Mouse (Mus musculus) urinary bladder, adult 2 months (tissue): ENCODE data around the gene Rnf135. TPM values are rescaled to one million over a fixed set of nuclear protein-coding genes. Genes with fewer than 3 reads are reported as not detected.
"Not testable (repeated sequence)": the region's sequence is repeated elsewhere in the genome, so short reads cannot be mapped to it uniquely, and the experiment has no call there.

Experiments
- DNase-seq: peaks from one replicate; pipeline ENCODE4 v3.0.0; 2022; ENCODE audit warnings: low spot score
- polyA plus RNA-seq: library from polyadenylated mRNA; depleted of rRNA; stranded (reverse); fragments of >200 nt; gene quantifications from 2 replicates; pipeline ENCODE4 v1.2.3, GENCODE M21; 2012

Gene Rnf135
- polyA plus RNA-seq, 1 experiment, result 10.8 TPM

DNA sequence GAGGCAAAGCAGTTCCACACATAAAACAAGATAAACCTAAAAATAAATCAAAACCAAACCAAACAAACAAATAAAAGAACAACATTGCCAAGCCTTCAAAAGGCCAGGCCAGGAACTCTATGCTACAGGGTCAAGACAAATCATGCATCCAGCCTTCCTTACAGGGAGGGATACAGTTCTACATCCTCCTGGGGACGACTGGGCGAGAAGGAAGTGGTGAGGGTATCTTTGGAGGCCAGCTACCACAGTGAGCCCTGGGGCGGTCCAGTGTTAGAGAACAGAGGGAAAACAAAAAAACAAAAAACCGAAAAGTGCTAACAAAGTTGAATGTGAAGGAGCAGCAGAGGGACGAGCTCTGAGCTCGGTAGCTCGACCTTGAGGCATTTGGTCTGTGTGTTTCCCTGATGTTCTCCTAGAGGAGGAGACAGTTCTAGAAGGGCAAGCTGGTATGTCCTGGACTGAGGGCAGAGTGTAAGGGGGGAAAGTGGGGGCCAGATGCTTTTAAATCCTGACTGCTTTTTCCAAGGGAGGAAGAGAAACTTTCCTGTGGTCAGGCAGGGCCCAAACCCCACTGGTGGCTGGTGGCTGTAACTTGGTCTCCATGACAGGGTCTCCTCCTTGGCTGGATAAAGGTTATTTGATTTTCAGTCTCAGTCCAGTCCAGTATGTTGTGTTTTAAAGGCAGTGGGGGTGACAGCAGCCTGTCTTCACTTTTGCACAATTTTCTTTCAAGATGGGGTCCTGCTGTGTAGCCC lies 20.1 kb upstream of the Rnf135 start:
- DNase-seq, result no peak

GRCm38 (mm10) chr11:80164224-80164623 lies 19.4 kb upstream of the Rnf135 start:
- DNase-seq, result no peak

DNA sequence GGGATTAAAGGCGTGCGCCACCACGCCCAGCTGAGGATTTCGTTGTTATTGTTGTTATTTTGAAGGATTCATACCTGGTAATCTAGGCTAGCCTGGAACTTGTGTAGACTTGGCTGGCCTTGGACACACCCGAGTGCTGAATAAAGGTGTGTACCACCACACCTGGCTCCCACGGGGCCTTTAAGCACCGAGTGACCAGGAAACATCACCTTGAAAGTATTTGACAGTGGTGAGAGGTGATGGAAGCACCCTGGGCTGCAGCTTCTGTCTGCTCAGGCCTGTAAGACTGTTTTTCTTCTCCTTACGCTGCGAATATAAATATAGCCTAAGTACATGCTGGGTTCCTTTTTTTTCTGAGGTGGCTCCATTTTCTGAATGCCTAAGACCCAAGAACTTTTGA lies 15.5 kb upstream of the Rnf135 start:
- no peak for DNase-seq

GRCm38 (mm10) chr11:80168611-80169249 lies 14.9 kb upstream of the Rnf135 start:
- no peak for DNase-seq

- no peak for DNase-seq
These were observed 14.0 kb upstream of the Rnf135 start for GRCm38 (mm10) chr11:80169629-80170028.

GRCm38 (mm10) chr11:80170351-80170750 lies 13.3 kb upstream of the Rnf135 start:
- DNase-seq, result no peak

- no peak for DNase-seq
These were observed 11.8 kb upstream of the Rnf135 start for GRCm38 (mm10) chr11:80171884-80172283.

GRCm38 (mm10) chr11:80173963-80174670 lies 9.5 kb upstream of the Rnf135 start:
- no peak for DNase-seq

GRCm38 (mm10) chr11:80176911-80177895 lies 6.4 kb upstream of the Rnf135 start:
- DNase-seq, result no peak

DNA sequence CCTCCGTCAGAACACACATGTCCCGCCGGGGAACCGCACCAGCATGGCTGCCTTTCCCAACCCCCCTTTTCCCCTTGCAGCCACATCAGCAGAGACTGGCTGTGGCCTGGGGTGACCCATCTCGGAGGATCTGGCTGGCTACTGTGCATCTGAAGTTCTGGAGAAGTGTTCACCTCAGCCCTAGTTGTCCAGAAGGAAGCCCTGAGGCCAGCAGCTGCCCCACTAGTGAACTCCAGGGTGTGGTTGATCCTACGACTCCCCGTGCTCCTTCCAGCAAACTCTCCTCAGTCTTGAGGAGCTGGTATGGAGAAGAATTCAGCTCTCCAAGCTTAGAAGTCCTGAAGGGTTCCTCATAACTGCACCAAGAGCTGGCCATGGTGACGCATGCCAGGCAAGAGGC lies 5.3 kb upstream of the Rnf135 start:
- DNase-seq, result no peak

- DNase-seq, result no peak
These were observed 2.5 kb upstream of the Rnf135 start for GRCm38 (mm10) chr11:80181021-80181749.

GRCm38 (mm10) chr11:80183054-80183704 lies 472 bp upstream of the Rnf135 start:
- not testable (repeated sequence) for DNase-seq

GRCm38 (mm10) chr11:80184531-80185071 lies 950 bp downstream of the Rnf135 start:
- DNase-seq, result no peak

DNA sequence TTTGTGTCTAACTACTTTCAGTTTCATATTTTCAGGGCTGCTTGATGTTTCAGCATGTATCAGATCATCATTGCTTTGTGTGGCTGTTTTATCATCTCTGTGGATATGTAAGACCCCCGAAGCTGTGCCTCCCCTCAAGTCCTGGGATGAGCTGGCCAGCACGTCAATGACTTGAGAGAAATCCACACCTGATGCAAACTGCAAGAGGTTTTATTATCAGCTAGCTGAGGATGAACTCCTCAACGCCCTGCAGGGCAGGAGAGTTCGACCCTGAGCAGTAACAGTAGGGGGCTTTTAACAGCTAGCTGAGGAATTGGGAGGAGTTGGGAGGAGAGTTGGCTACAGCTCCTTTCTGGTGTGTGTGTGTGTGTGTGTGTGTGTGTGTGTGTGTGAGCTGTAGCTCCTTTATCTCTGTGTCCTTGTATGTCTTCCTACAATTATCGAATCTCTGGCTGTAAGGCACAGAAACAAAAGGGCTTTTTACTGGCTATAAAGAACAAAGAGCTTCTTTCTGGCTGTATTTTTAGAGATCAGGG lies 1.9 kb downstream of the Rnf135 start:
- not testable (repeated sequence) for DNase-seq

DNA sequence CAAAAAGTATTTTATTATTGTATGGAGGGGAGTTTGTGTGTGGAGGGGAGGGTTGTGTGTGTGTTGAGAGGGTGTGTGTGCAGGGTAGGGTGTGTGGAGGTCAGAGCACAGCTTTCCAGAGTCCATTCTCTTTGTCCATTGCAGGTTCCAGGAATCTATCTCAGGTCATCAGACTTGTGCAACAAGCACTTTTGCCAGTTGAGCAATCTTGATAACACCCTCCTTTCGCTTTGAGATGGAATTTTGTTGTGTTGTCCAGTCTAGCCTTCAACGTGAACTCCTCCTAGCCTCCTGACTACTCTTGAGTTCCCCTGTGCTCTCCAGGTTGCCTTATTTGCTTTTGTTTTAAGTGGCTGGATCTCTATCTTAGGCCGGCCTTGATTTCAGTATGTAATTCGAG lies 6.6 kb downstream of the Rnf135 start:
- no peak for DNase-seq

- no peak for DNase-seq
These were observed 10.2 kb downstream of the Rnf135 start for GRCm38 (mm10) chr11:80193827-80194226.

GRCm38 (mm10) chr11:80196351-80196750 lies 12.7 kb downstream of the Rnf135 start:
- no peak for DNase-seq

GRCm38 (mm10) chr11:80199316-80199715 lies 15.7 kb downstream of the Rnf135 start:
- no peak for DNase-seq

DNA sequence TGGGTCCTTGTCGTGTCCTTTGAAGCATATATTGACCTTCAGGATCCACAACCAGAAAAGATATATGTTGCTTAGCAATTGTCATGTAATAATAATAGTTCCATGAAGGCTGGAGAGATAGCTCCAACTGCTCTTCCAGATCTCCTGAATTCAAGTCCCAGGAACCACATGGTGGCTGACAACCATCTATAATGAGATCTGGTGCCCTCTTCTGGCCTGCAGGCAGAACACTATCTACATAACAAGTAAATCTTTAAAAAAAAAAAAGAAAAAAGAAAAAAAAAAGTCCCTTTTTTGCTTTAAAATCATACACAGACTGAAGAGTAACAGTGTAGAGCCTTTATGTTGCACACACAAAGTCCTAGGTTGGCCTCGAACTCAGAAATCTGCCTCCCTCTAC lies 16.1 kb downstream of the Rnf135 start:
- no peak for DNase-seq

DNA sequence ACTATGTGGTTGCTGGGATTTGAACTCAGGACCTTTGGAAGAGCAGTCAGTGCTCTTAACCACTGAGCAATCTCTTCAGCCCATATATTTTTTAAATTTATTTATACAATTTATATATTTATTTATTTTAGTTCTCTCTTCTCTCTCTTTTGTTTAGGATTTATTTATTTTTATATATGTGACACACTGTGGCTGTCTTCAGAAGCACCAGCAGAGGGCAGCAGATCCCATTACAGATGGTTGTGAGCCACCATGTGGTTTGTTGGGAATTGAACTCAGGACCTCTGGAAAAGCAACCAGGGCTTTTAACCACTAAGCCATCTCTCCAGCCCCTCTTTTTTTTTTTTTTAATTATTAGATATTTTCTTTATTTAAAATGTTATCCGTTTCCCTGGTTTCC lies 16.7 kb downstream of the Rnf135 start:
- no peak for DNase-seq
